Mouse (Mus musculus) cortical plate, adult 2 months (tissue): ENCODE measurements around the gene Pdss2.

Source experiments
- CTCF ChIP-seq: fragments of 200-500 bp; IDR thresholded peaks from 2 replicates; pipeline ENCODE4 v1.5.1; 2011; ENCODE audit warnings: mild to moderate bottlenecking, control low read depth, low read length; ENCODE audit not compliant: insufficient read depth; ENCODE audit errors: extremely low read depth
- POLR2A ChIP-seq: fragments of 200-500 bp; IDR thresholded peaks from 2 replicates; pipeline ENCODE4 v1.6.1; 2011; ENCODE audit warnings: mild to moderate bottlenecking, low read length, control low read depth; ENCODE audit not compliant: insufficient read depth; ENCODE audit errors: extremely low read depth

- TF ChIP-seq CTCF (no peak), POLR2A (no peak)
Measured at GRCm38 (mm10) chr10:43285541-43285940, 64.3 kb downstream of the Pdss2 start.
